Mouse (Mus musculus): ENCODE data around the gene C2. TPM values are rescaled to one million over a fixed set of nuclear protein-coding genes. Genes with fewer than 3 reads are reported as not detected.
A peak's percentile ranks its signal among the peaks of the same experiment; 100 is the strongest.

C2 gene
- polyA plus RNA-seq (2015; fragmentation: Nextera tagmentation; extraction: Ambion mirVana), result 14.9 and 16.0 TPM in 2 replicates

DNA sequence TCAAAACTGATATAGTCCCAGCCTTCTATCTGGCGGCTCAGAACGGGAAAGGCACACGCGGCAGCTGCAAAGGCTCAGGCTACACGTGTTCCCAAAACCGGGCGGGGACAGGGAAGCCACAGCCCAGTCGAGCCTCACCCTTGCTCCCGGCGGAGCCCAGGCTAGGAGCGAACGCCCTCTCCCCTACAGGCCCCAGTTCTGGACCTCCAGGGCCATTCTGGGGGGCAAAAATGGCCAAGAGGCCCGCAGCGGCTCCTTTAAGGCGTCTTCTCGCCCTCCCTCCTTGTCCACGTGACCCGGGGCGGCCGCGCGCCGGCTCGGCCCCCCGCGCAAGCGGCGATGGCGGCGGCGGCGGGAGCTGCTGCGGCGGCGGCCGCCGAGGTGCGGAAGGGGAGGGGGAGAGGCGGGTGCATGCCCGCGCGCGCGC, at the start of gene C2, which contains the start of gene Ehmt2:
C2 (minus strand) TSS at position 106 of the 427 bp plus-strand sequence.
Ehmt2 (plus strand) TSS at position 310 of the 427 bp plus-strand sequence.
- peak within 1 kb of the TSS; percentile 76 for H3K4me2 ChIP-seq (replicated peaks)
- H3K27ac ChIP-seq, result peak within 1 kb of the TSS; percentile 96
- peaks cover 17% of the 10 kb centered on the region for H3K36me3 ChIP-seq
- H3K9me3 ChIP-seq, result no peaks in the 10 kb centered on the region
- H3K4me3 ChIP-seq (replicated peaks), result peak within 1 kb of the TSS; percentile 97
- peaks cover 26% of the 10 kb centered on the region for H3K4me1 ChIP-seq (replicated peaks)
- no peaks in the 10 kb centered on the region for H3K27me3 ChIP-seq (replicated peaks)
- peak; percentile 57 for ATAC-seq
- WGBS, result under 1% methylated on average over 35 of the region's 44 CpGs
- H3K9ac ChIP-seq, result peak within 1 kb of the TSS; percentile 94

DNA sequence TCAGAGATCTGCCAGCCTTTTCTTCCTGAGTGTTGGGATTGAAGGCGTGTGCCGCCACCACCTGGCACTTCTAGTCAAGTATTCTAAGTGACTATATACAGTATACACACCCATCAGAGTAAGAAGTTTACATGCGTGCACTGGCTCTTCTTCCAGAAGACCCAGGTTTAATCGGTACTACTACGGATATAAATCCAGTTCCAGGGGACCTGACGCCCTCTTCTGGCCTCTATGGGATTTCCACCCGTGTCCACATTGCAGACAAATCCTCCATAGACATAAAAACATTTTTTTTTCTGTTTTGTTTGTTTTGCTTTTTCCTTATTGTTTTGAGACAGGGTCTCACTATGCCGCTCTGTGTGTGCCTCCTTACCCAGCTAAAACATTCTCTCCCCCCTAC, 49.5 kb upstream of the C2 start:
- no peaks in the 10 kb centered on the region for H3K9me3 ChIP-seq

DNA sequence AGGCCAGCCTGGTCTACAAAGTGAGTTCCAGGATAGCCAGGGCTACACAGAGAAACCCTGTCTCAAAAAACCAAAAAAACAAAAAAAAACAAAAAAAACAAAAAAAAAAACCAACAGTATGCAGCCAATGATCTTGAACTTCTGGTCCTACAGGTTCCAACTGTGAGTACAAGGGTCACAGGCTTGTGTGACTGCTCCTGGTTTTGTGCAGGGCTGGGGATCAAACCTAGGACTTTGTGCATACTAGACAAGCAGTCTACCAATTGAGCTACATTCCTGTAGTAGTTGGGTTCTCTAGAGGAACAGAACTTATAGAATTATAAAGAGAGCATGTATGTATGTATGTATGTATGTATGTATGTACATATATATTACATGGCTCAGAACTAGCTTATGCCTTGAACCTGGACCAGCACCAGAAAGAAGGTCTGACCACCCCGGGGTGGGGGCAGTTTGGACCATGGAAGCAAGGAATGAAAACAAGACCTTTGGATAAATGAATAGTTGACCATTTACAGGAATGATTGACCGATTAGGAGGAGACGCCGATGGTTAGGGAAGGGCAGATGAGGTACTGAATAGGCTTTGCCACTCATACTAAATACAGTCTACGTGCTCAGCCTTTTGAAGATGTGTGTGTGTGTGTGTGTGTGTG, 48.5 kb upstream of the C2 start:
- H3K27ac ChIP-seq, result no peak overlapping the region
- no peak overlapping the region for H3K4me3 ChIP-seq (replicated peaks)
- no peaks in the 10 kb centered on the region for H3K9me3 ChIP-seq
- peaks cover 11% of the 10 kb centered on the region; the same call in 1 of the 2 replicates for H3K4me1 ChIP-seq (replicated peaks)
- 82% methylated on average over 5 of the region's 5 CpGs for WGBS
- H3K36me3 ChIP-seq, result peaks cover 8% of the 10 kb centered on the region
- ATAC-seq, result no peak
- H3K27me3 ChIP-seq (replicated peaks), result no peaks in the 10 kb centered on the region
- H3K4me2 ChIP-seq (replicated peaks), result no peak overlapping the region
- no peak overlapping the region for H3K9ac ChIP-seq

More for the DNA sequence above, 49.5 kb upstream of the C2 start:
- H3K4me3 ChIP-seq (replicated peaks), result no peak overlapping the region
- H3K27ac ChIP-seq, result no peak overlapping the region
- H3K4me2 ChIP-seq (replicated peaks), result no peak overlapping the region
- peaks cover 8% of the 10 kb centered on the region for H3K36me3 ChIP-seq
- 19% methylated on average over 8 of the region's 8 CpGs for WGBS
- H3K27me3 ChIP-seq (replicated peaks), result no peaks in the 10 kb centered on the region
- H3K4me1 ChIP-seq (replicated peaks), result peaks cover 7% of the 10 kb centered on the region; the same call in 1 of the 2 replicates
- no peak for ATAC-seq
- no peak overlapping the region for H3K9ac ChIP-seq

DNA sequence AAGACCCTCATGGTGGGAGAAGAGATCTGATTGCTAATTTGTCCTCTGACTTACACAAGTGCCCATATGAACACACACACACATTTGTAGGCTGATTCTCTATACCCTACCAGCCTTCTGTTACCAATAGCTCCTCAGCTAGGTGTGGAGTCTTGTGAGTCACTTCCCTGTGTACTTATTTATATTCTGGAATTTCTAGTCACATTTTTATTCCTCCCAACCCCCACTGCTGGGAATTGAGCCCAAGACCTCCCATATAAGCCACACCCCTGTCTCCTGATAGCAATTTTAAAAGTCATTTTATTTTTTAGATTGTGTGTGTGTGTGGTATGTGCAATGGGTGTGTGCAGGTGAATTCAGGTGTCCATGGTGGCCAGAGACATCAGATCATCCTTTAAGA, 46.3 kb upstream of the C2 start:
- no peaks in the 10 kb centered on the region for H3K9me3 ChIP-seq
- H3K4me1 ChIP-seq (replicated peaks), result peaks cover 7% of the 10 kb centered on the region; the same call in 1 of the 2 replicates
- no peak overlapping the region for H3K4me2 ChIP-seq (replicated peaks)
- no peaks in the 10 kb centered on the region for H3K36me3 ChIP-seq
- H3K9ac ChIP-seq, result no peak overlapping the region
- H3K27ac ChIP-seq, result 0 out of 2 replicates have a peak overlapping the region, but pooled peaks have one; percentile 22
- H3K27me3 ChIP-seq (replicated peaks), result no peaks in the 10 kb centered on the region
- no peak for ATAC-seq
- no peak overlapping the region for H3K4me3 ChIP-seq (replicated peaks)

DNA sequence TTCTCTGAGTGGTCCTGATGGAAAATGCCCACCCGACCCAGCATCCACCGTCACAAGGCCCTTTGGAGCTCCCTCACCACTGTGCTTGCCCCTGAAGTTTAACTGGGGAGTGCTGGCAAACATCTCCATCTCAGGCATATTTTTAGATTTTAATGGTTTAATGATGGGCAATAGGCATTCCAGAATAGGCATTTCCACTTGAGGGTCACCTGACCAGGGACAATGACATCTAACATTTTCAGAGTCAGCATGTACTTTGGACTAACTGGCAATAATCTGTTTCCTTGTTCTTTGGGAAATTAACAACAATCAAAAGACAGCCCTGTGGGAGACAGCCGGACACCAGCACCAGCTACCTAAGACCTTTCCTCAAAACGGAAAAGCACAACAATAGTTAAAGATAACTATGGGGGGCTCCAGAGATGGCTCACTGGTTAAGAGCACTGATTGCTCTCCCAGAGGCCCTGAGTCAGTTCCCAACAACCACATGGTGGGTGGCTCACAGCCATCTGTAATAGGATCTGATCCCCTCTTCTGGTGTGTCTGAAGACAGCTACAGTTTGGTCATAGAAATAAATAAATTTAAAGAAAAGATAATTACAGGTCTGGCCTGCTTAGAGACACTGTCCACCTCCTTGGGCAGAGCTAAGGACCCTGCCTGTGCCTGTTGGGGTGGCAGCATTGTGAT, 45.2 kb upstream of the C2 start:
- Histone ChIP-seq H3K9me3 (no peaks in the 10 kb centered on the region), H3K27ac (peak overlapping the region; percentile 66), H3K4me1 (replicated peaks) (peaks cover 7% of the 10 kb centered on the region; the same call in 1 of the 2 replicates), H3K9ac (no peak overlapping the region), H3K36me3 (no peaks in the 10 kb centered on the region), H3K4me2 (replicated peaks) (0 out of 2 replicates have a peak overlapping the region, but pooled peaks have one; percentile 7), H3K27me3 (replicated peaks) (no peaks in the 10 kb centered on the region), H3K4me3 (replicated peaks) (no peak overlapping the region)
- WGBS, result 55% methylated on average over 4 of the region's 4 CpGs
- ATAC-seq, result peak; percentile 61

DNA sequence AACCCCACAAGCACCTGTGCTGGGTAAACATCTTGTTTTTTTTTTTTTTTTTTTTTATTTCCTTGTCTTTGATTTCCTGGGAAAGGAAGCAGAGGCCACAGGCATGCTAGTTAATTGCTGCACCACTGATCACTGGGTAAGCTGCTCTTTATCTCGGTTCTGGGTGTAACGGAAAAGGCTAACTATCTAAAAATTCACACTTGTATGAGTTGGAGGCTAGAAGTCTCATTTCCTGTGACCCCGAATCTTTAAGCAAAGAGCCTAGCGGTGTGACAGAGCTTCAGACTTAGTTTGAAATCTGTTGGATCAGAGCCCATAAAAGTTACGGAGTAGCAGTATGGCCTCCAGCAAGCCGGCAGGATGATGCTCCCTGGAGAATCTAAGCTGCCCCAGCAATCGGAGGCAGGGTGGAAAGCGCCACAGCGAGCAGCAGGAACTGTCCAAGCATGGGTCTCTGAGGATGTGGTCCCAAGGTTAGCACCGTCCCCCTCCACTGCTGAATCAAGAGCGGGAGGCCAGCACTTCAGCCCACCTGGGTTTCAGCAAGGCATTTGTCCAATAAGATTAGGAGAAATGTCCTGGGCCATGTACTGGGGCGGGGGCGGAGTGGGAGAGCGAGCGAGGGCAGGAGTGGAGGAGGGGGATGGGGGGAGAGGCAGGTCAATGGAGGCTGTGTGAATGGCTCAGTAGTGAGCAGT, 43.4 kb upstream of the C2 start:
- peak overlapping the region; percentile 61 for H3K4me2 ChIP-seq (replicated peaks)
- H3K9me3 ChIP-seq, result no peaks in the 10 kb centered on the region
- 9% methylated on average over 15 of the region's 15 CpGs for WGBS
- no peaks in the 10 kb centered on the region for H3K36me3 ChIP-seq
- peaks cover 7% of the 10 kb centered on the region; the same call in 1 of the 2 replicates for H3K4me1 ChIP-seq (replicated peaks)
- H3K4me3 ChIP-seq (replicated peaks), result peak overlapping the region; percentile 24
- peak overlapping the region; percentile 13 for H3K27ac ChIP-seq
- peak overlapping the region; percentile 36; the same call in 1 of the 2 replicates for H3K9ac ChIP-seq
- no peaks in the 10 kb centered on the region for H3K27me3 ChIP-seq (replicated peaks)
- 0 out of 2 replicates have a peak, but pooled peaks have one; percentile 26 for ATAC-seq

DNA sequence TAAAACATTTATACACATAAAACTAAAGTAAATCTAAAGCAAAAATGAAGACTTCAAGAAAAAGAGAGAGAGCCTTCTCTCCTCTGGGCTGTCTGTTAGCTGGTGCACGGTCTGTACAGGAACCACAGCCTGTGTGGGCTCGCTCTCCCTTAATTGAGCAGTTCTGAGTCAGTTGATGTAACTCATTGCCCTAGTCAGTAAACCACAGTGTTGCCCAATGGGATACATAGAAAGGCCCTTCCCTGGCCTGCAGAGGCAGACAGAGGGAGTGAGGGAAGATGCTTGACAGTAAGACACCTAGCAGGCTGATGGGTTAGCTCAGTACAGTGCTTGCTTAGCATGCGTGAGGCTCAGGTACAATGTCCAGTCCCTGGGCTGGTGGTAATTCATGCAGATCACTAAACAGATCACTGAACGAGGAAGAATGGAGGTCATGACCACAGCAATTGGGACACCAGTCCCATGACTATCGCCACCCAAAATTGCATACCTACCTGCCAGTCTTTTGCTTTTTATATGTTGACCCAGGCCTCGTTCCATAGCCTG, 40.0 kb upstream of the C2 start:
- no peak overlapping the region for H3K9ac ChIP-seq
- ATAC-seq, result no peak
- no peak overlapping the region for H3K4me3 ChIP-seq (replicated peaks)
- H3K9me3 ChIP-seq, result no peaks in the 10 kb centered on the region
- WGBS, result 78% methylated on average over 6 of the region's 6 CpGs
- no peak overlapping the region for H3K27ac ChIP-seq
- no peak overlapping the region for H3K4me2 ChIP-seq (replicated peaks)
- H3K4me1 ChIP-seq (replicated peaks), result peaks cover 18% of the 10 kb centered on the region
- no peaks in the 10 kb centered on the region for H3K27me3 ChIP-seq (replicated peaks)
- no peaks in the 10 kb centered on the region for H3K36me3 ChIP-seq

DNA sequence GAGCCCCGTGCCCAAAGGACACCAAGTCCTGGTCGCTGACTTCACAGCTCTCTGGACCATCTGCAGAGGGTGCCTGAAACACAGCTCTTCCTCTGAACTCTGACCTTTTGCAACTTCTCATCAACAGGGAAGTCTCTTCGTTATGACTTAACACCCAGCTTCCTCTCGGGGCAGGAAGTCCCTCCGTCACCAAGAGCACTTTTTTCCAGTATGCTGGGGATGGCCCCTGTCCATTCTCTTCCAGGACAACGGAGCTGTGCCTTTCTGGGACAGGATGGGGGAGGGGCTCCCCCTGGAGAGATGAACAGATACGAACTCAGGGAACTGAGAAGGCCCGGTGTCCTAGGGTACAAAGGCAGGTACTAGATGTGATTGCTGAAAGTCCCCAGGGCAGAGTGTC, 36.8 kb upstream of the C2 start:
- no peaks in the 10 kb centered on the region for H3K36me3 ChIP-seq
- H3K27me3 ChIP-seq (replicated peaks), result no peaks in the 10 kb centered on the region
- 52% methylated on average over 8 of the region's 8 CpGs for WGBS
- H3K4me2 ChIP-seq (replicated peaks), result peak overlapping the region; percentile 36; the same call in 1 of the 2 replicates
- no peak for ATAC-seq
- no peaks in the 10 kb centered on the region for H3K9me3 ChIP-seq
- H3K4me1 ChIP-seq (replicated peaks), result peaks cover 19% of the 10 kb centered on the region
- H3K9ac ChIP-seq, result peak overlapping the region; percentile 17; the same call in 1 of the 2 replicates
- no peak overlapping the region for H3K4me3 ChIP-seq (replicated peaks)
- no peak overlapping the region for H3K27ac ChIP-seq

DNA sequence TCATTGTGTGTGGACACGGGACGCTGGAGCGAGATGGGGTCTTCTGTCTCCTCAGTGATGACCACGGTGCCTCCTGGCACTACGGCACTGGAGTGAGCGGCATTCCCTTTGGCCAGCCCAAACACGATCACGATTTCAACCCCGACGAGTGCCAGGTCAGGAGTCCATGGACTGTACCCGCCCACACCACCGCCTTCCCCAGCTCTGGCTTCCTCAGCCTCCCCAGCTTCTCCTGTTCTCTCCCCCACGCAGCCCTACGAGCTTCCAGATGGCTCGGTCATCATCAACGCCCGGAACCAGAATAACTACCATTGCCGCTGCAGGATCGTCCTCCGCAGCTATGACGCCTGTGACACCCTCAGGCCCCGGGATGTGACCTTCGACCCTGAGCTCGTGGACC, 36.0 kb upstream of the C2 start:
- WGBS, result 66% methylated on average over 24 of the region's 24 CpGs
- H3K4me2 ChIP-seq (replicated peaks), result peak overlapping the region; percentile 36
- H3K36me3 ChIP-seq, result 0 out of 2 replicates have a peak, but pooled peaks cover under 1% of the 10 kb centered on the region
- H3K27me3 ChIP-seq (replicated peaks), result no peaks in the 10 kb centered on the region
- H3K9ac ChIP-seq, result no peak overlapping the region
- no peaks in the 10 kb centered on the region for H3K9me3 ChIP-seq
- H3K4me1 ChIP-seq (replicated peaks), result peaks cover 19% of the 10 kb centered on the region
- no peak for ATAC-seq
- no peak overlapping the region for H3K27ac ChIP-seq
- no peak overlapping the region; the same call in 1 of the 2 replicates for H3K4me3 ChIP-seq (replicated peaks)

DNA sequence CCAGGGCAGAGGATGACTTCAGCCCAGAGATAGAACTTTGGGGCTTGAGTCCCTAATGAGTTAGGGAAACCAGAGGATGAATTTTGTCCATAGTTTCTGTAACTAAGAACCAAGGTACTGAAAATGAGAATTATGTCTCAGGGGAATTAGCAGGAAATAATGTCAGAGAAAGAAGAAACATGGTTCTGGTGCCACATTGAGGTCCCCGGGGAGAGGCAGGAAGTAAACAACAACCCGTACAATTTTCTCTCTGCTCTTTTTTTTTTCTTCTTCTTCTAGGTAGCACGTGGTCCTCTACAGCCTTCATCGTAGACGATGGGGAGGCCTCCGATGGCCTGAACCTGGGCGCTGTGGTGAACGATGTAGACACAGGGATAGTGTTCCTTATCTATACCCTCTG, 34.2 kb upstream of the C2 start:
- peak overlapping the region; percentile 79 for H3K9ac ChIP-seq
- H3K9me3 ChIP-seq, result no peaks in the 10 kb centered on the region
- 0 out of 2 replicates have a peak, but pooled peaks cover 3% of the 10 kb centered on the region for H3K36me3 ChIP-seq
- peak overlapping the region; percentile 91 for H3K4me2 ChIP-seq (replicated peaks)
- WGBS, result 65% methylated on average over 8 of the region's 8 CpGs
- H3K4me1 ChIP-seq (replicated peaks), result peaks cover 19% of the 10 kb centered on the region
- H3K27me3 ChIP-seq (replicated peaks), result no peaks in the 10 kb centered on the region
- H3K27ac ChIP-seq, result no peak overlapping the region
- no peak for ATAC-seq
- peak overlapping the region; percentile 75 for H3K4me3 ChIP-seq (replicated peaks)

DNA sequence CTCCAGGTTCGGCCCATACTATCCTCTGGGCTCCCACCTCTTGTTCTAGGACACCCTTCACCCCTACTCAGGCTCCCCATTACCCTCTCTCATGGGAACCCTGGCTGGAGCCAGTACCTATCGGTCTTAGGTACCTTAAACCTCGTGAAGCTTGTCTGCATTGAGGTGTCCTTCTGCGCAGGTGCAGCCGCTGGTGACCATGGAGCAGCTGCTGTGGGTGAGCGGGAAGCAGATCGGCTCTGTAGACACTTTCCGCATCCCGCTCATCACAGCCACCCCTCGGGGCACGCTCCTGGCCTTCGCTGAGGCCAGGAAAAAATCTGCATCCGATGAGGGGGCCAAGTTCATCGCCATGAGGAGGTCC, 33.7 kb upstream of the C2 start:
- ATAC-seq, result peak; percentile 42; the same call in 1 of the 2 replicates
- Histone ChIP-seq H3K36me3 (0 out of 2 replicates have a peak, but pooled peaks cover 3% of the 10 kb centered on the region), H3K27ac (peak overlapping the region; percentile 45), H3K4me1 (replicated peaks) (peaks cover 19% of the 10 kb centered on the region), H3K9ac (peak overlapping the region; percentile 79), H3K4me2 (replicated peaks) (peak overlapping the region; percentile 91), H3K9me3 (no peaks in the 10 kb centered on the region), H3K4me3 (replicated peaks) (peak overlapping the region; percentile 75), H3K27me3 (replicated peaks) (no peaks in the 10 kb centered on the region)
- WGBS, result 6% methylated on average over 14 of the region's 14 CpGs

All from intestine, embryonic 15.5 days (tissue).